Mouse (Mus musculus): ENCODE measurements at regions not wholly inside any gene's neighbourhood (a gene's known extent, or its start where the extent isn't known, plus 50 kb on each side); places are given as distances from the start of the nearest gene placed in this dataset.

DNA sequence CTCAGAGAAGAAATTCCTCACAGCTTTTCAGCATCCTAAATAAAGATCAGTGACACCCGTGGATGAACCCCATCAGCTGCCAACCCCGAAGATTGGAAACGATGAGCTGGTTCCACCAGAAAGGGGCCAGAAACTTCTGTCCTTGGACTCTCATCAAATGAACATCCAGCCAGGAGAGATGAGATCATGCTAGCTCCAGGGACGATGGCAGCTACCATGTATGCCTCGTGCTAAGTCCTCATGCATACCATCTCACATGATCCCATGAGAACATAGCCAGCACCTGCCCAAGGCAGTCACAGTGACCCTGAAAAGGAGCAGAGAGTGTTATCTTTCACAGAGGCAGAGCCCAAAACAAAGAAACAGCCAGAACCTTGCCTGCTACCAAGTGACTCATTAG is 88.6 kb downstream of the Irs2 start:
- WGBS = 90% methylated on average over 5 of the region's 5 CpGs
- no peak for TF ChIP-seq POLR2A (IDR thresholded peaks at IDR 0.05; ENCODE audit: low read depth, low read length)
- TF ChIP-seq CTCF (IDR thresholded peaks at IDR 0.05; ENCODE audit: extremely low read depth, insufficient read depth, insufficient read length, insufficient replicate concordance) = no peak
- H3K4me1 ChIP-seq (ENCODE audit: control insufficient read depth, insufficient read depth, insufficient read length) = peaks cover 5% of the 10 kb centered on the region; the same call in 1 of the 2 replicates

DNA sequence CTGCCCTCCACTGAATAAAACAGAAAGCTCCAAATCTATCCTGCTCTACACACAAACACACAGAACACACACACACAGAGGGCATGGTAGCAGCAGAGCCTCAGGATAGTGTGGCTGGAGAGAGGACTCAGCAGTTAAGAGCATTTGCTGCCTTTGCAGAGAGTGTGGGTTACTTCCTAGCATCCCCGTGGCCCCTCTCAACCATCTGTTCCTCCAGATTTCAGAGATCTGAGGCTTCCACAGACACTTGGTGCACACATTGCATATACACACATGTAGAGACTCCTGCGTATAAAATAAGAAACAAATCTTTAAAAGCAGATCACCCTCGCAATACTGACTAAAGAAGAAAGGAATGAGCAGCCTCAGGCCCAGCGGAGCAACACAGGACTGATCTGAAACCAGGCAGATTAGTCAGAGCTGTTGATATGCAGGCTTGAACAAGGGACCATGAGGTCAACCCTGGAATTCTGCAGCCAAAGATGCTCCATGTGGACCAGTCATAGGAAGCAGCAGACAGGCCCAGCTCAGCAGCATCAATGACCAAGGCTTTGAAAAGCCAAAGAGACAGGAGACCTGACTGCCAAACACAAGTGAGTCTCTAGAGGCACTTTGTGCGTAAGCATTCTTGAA is 89.7 kb downstream of the Irs2 start:
- Histone ChIP-seq H3K36me3 (ENCODE audit: control insufficient read depth, insufficient read depth, low read length) (no peaks in the 10 kb centered on the region), H3K4me1 (ENCODE audit: control insufficient read depth, insufficient read depth, insufficient read length) (no peaks in the 10 kb centered on the region; the same call in 1 of the 2 replicates), H3K27me3 (ENCODE audit: control insufficient read depth, insufficient read depth, low read length) (no peaks in the 10 kb centered on the region), H3K27ac (ENCODE audit: insufficient read depth, low read length) (no peak overlapping the region), H3K4me3 (ENCODE audit: extremely low read depth, insufficient read depth, insufficient read length) (no peak overlapping the region)
- TF ChIP-seq CTCF (IDR thresholded peaks at IDR 0.05; ENCODE audit: extremely low read depth, insufficient read depth, insufficient read length, insufficient replicate concordance) (no peak), POLR2A (IDR thresholded peaks at IDR 0.05; ENCODE audit: low read depth, low read length) (no peak)
- no peak for DNase-seq (ENCODE audit: low read depth in 1 of 2, low spot score in 2 of 2)
- 84% methylated on average over 5 of the region's 5 CpGs for WGBS

More for the DNA sequence above, 88.6 kb downstream of the Irs2 start:
- Histone ChIP-seq H3K27me3 (ENCODE audit: control insufficient read depth, insufficient read depth, low read length) (no peaks in the 10 kb centered on the region), H3K36me3 (ENCODE audit: control insufficient read depth, insufficient read depth, low read length) (no peaks in the 10 kb centered on the region), H3K4me3 (ENCODE audit: extremely low read depth, insufficient read depth, insufficient read length) (no peak overlapping the region), H3K27ac (ENCODE audit: insufficient read depth, low read length) (no peak overlapping the region)
- DNase-seq (ENCODE audit: low read depth in 1 of 2, low spot score in 2 of 2) = no peak

DNA sequence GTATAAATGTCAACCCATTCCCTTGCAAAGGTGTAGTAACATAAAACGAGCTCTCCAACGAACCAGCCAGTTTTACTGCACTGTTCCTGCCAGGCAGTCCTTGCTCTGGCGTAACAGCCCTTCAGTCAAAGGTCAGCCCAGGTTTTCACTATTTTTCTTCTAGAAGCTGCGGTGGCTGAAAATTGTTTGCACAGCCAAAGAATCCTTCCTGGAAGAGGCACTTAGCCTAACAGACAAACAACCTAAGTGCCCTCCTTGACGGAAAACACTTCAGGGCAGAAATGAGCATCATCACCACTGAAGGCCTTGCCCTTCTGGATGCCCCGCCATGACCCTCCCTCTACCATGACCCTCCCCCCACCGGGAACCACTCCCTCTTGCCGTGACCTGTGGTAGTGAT is 93.6 kb downstream of the Irs2 start:
- Histone ChIP-seq H3K4me1 (ENCODE audit: control insufficient read depth, insufficient read depth, insufficient read length) (peaks cover 4% of the 10 kb centered on the region), H3K36me3 (ENCODE audit: control insufficient read depth, insufficient read depth, low read length) (no peaks in the 10 kb centered on the region), H3K27me3 (ENCODE audit: control insufficient read depth, insufficient read depth, low read length) (no peaks in the 10 kb centered on the region), H3K4me3 (ENCODE audit: extremely low read depth, insufficient read depth, insufficient read length) (no peak overlapping the region), H3K27ac (ENCODE audit: insufficient read depth, low read length) (no peak overlapping the region)
- 87% methylated on average over 8 of the region's 8 CpGs for WGBS
- TF ChIP-seq POLR2A (IDR thresholded peaks at IDR 0.05; ENCODE audit: low read depth, low read length) (no peak), CTCF (IDR thresholded peaks at IDR 0.05; ENCODE audit: extremely low read depth, insufficient read depth, insufficient read length, insufficient replicate concordance) (no peak)
- DNase-seq (ENCODE audit: low read depth in 1 of 2, low spot score in 2 of 2) = no peak

DNA sequence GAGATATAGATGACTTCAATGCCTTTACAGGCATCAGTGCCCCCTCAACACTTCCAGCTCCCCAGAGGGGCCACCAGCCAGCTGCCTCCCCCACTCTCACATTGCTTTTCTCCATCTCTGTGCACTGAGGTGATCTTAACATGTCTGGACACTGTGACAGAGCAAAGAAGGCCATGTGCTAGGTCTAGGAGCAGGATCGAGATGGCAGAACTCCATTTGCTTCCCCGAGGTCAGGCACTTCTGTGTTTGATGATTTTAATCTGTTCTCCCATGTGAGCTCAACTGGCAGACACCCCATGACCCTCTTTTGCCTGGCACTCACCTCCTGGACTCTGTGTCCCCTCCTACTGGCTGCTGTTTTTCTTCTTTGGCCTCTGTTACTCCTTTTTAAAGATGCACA is 95.8 kb downstream of the Irs2 start:
- no peak for DNase-seq (ENCODE audit: low read depth in 1 of 2, low spot score in 2 of 2)
- H3K4me1 ChIP-seq (ENCODE audit: control insufficient read depth, insufficient read depth, insufficient read length) = peaks cover 4% of the 10 kb centered on the region
- no peak overlapping the region for H3K27ac ChIP-seq (ENCODE audit: insufficient read depth, low read length)
- WGBS = 72% methylated on average over 2 of the region's 2 CpGs
- no peaks in the 10 kb centered on the region for H3K27me3 ChIP-seq (ENCODE audit: control insufficient read depth, insufficient read depth, low read length)
- no peaks in the 10 kb centered on the region for H3K36me3 ChIP-seq (ENCODE audit: control insufficient read depth, insufficient read depth, low read length)
- TF ChIP-seq CTCF (IDR thresholded peaks at IDR 0.05; ENCODE audit: extremely low read depth, insufficient read depth, insufficient read length, insufficient replicate concordance) (no peak), POLR2A (IDR thresholded peaks at IDR 0.05; ENCODE audit: low read depth, low read length) (no peak)
- no peak overlapping the region for H3K4me3 ChIP-seq (ENCODE audit: extremely low read depth, insufficient read depth, insufficient read length)

DNA sequence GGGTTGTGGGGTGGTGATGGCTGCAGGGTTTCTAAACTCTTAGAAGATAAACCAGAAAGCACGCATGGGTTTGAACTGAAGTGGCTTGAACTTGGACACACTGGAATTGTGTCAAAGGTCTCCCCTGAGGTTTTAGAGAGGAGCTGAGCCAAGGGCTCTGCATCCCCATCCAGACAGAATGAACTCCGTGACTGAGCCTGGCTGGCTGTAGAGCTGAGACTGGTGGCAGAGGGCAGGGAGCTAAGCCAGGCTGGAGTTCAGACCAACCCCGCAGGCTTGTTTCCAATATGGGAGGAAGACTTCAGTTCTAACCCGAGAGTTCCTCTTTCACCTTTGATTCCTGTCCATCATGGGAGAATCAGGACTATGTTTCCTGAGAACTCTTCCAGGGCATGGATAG is 96.9 kb downstream of the Irs2 start:
- Histone ChIP-seq H3K4me3 (ENCODE audit: extremely low read depth, insufficient read depth, insufficient read length) (no peak overlapping the region), H3K27ac (ENCODE audit: insufficient read depth, low read length) (no peak overlapping the region), H3K27me3 (ENCODE audit: control insufficient read depth, insufficient read depth, low read length) (no peaks in the 10 kb centered on the region), H3K36me3 (ENCODE audit: control insufficient read depth, insufficient read depth, low read length) (no peaks in the 10 kb centered on the region), H3K4me1 (ENCODE audit: control insufficient read depth, insufficient read depth, insufficient read length) (peaks cover 4% of the 10 kb centered on the region)
- WGBS = 71% methylated on average over 4 of the region's 4 CpGs
- no peak for TF ChIP-seq POLR2A (IDR thresholded peaks at IDR 0.05; ENCODE audit: low read depth, low read length)
- no peak for TF ChIP-seq CTCF (IDR thresholded peaks at IDR 0.05; ENCODE audit: extremely low read depth, insufficient read depth, insufficient read length, insufficient replicate concordance)
- DNase-seq (ENCODE audit: low read depth in 1 of 2, low spot score in 2 of 2) = no peak

DNA sequence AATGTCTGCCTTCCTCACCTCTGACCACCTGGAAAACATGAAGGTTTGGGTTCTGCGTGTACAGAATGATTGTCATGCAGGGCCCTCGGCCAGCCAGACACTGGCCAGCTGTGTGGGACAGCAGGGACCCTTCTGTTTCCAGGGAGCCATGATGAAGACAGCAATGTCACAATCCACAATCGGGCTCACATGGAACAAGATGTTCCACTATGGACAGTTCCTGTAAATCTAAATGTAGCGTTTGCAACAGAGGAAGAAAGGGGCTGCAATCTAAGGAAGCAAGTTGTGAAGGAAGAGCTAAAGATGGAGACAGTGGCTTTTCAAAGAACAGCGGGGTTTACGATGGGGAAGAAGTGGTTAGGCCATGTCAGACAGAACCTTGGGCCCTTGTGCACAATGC is 97.3 kb downstream of the Irs2 start:
- Histone ChIP-seq H3K27me3 (ENCODE audit: control insufficient read depth, insufficient read depth, low read length) (no peaks in the 10 kb centered on the region), H3K4me1 (ENCODE audit: control insufficient read depth, insufficient read depth, insufficient read length) (peaks cover 4% of the 10 kb centered on the region), H3K36me3 (ENCODE audit: control insufficient read depth, insufficient read depth, low read length) (no peaks in the 10 kb centered on the region), H3K27ac (ENCODE audit: insufficient read depth, low read length) (peak overlapping the region; percentile 54; the same call in 1 of the 2 replicates), H3K4me3 (ENCODE audit: extremely low read depth, insufficient read depth, insufficient read length) (no peak overlapping the region)
- TF ChIP-seq POLR2A (IDR thresholded peaks at IDR 0.05; ENCODE audit: low read depth, low read length) (no peak), CTCF (IDR thresholded peaks at IDR 0.05; ENCODE audit: extremely low read depth, insufficient read depth, insufficient read length, insufficient replicate concordance) (no peak)
- no peak for DNase-seq (ENCODE audit: low read depth in 1 of 2, low spot score in 2 of 2)
- 37% methylated on average over 6 of the region's 6 CpGs for WGBS

DNA sequence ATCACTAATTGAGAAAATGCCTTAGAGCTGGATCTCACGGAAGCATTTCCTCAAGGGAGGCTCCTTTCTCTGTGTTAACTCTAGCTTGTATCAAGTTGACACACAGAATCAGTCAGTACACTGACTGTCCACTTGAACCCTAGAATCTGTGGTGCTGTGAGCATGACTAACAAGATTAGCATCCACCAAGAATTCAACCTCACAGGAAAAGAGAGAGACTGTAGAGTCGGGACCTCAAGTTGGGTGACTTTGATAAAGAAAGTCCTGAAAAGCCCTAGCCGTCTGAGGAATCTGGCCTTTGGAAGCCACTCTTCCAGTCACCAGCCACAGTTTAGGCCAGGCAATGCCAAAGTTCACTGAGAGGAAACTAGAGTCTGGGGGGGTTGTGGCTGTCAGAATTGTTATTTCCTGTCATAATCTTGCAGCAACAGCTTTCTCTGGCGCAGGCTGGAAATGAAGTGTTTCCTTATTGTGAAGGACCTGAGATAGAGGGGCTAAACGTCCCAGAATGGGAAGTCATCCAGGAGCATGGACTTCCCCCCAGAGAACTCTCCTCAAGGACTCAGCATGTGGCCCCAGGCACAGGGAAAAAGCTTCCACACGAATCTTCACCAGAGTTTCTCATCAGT is 97.9 kb downstream of the Irs2 start:
- no peak for DNase-seq (ENCODE audit: low read depth in 1 of 2, low spot score in 2 of 2)
- TF ChIP-seq POLR2A (IDR thresholded peaks at IDR 0.05; ENCODE audit: low read depth, low read length) = no peak
- TF ChIP-seq CTCF (IDR thresholded peaks at IDR 0.05; ENCODE audit: extremely low read depth, insufficient read depth, insufficient read length, insufficient replicate concordance) = no peak
- 27% methylated on average over 6 of the region's 6 CpGs for WGBS
- Histone ChIP-seq H3K4me1 (ENCODE audit: control insufficient read depth, insufficient read depth, insufficient read length) (peaks cover 4% of the 10 kb centered on the region), H3K36me3 (ENCODE audit: control insufficient read depth, insufficient read depth, low read length) (no peaks in the 10 kb centered on the region), H3K27me3 (ENCODE audit: control insufficient read depth, insufficient read depth, low read length) (no peaks in the 10 kb centered on the region), H3K27ac (ENCODE audit: insufficient read depth, low read length) (peak overlapping the region; percentile 54; the same call in 1 of the 2 replicates), H3K4me3 (ENCODE audit: extremely low read depth, insufficient read depth, insufficient read length) (no peak overlapping the region)
